Mouse (Mus musculus): ENCODE measurements at regions not wholly inside any gene's neighbourhood (a gene's known extent, or its start where the extent isn't known, plus 50 kb on each side); places are given as distances from the start of the nearest gene placed in this dataset.

DNA sequence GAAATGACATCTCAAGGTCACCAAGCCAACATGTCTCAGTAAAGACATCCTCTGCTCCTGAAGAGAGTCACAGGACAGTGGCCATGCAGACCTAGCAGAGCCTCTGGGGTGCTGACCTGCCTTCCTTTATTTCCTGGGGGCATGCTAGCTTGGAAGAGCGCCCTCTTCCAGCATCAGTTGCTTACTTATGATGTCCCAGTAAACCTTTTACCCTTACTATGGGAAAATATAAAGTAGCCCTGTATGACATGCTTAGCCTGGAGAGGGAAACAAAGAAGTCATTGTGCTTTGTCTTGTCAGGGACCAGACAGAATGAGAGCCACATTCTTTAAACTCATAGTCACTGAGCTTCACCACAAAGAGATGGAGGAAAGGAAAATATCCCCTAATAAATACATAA is 82.9 kb downstream of the Postn start:
- no peak for DNase-seq (ENCODE audit: low spot score in 2 of 2)

DNA sequence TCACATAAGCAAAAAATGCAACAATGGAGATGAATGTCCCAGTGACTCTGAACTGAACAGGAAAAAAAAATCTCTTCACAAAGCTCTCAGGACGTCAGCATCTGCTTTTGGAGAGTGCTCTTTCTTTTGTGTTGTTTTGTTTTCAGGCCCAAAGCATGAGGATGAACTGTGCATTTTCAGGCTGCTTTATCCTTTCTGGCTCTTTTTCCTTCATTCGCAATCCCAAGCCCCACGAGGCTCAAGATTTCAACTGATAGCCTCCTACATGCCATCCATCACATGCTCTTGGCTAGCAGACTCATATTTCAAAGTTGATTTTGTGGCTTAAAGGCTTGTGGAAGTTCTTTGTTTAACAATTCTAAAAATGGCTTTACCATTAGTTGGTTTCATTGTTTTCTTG is 86.0 kb downstream of the Postn start:
- DNase-seq (ENCODE audit: low spot score in 2 of 2) = no peak

DNA sequence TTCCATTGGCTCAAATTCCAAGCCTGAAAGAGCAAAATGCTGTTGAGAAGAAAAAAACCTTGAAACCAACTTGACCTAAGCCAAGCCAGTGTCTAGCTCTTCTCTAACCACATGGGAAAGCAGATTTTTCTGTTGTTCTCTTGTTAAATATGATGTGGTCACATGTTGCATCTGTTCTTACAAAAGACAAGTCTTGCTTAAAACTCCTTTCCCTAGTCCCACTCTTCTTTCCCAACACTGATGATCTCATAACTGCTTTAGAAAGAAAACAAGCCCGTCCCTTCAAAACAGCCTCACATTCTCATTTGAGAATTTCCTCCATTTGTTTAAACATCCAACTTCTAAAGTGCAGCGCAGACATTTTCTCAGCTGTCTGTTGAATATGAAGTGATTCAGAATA is 96.5 kb downstream of the Postn start:
- no peak for DNase-seq (ENCODE audit: low spot score in 2 of 2)

DNA sequence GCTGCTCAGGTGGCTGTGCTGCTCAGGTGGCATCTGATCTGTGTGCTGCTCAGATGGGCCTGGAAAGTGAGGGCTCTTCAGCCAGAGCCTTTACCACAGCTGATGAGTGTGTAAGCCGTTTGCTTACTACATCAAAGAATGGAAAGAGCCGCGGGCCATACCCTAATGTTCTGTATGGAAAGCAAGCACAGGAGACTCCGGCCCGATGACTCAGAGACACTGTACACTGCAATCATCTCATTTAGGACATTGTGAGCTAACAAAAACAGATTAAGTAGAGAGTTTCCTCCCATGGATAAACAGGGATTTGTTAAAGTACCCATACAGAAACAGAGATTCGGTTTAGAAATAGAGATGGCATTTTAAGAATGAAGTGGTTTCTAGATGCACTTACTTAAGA is 100.5 kb downstream of the Postn start:
- DNase-seq (ENCODE audit: low spot score in 2 of 2) = no peak

DNA sequence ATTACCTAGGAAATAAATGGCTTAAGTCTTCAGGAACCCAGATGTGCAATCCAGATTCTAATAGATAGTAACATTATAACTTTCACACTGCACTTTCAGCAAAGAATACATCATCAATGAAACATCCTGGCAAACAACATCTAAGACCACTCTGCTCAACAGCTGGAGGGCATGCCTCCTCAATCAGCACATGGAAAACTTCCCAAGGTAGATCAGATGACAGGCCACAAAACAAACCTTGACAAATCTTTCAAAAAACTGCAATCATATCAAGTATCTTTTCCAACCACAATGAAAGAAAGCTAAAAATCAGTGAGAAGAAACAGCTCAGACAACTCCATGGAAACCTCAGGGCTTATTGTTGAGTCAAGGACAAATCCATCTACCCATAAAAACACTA is 105.2 kb downstream of the Postn start:
- DNase-seq (ENCODE audit: low spot score in 2 of 2) = no peak

DNA sequence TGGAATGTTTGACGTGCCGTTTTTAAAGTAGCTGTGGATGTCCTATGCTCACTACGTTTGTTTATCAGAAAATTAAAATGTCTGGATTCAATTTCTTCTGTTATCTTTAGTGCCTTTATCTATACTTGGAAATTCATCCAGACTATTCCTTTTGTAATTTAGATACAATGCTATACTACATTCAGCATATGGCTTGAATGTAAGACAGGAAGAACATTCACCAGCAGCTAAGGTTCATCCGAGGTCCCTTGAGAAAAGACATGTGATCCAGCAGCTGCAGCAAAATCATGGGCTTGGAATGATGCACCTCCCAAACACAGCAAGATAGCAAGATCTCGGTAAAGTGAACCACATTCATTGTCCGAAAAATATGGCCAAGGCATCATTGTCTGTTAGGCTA is 113.3 kb downstream of the Postn start:
- peak in 1 of 2 experiments; percentile 32 for DNase-seq (ENCODE audit: low spot score in 2 of 2)

DNA sequence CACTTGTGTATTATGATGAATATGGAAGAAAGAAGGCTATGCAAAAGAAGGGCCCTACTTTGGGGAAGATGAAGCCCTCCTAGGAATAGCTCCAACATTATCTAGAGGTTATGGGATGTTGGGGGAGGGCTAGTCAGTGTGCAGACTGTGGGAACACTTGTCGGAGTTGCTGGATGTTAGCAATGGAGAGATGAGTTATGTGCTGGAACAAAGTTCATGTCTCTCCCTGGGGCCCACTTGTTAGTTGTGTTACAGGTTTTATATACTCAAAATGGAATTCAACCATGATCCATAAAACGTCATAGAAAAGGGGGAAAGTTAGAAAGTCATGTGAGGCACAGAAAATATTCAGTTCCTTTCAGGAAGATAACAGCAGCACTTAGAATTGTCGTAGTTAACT is 115.0 kb downstream of the Postn start:
- DNase-seq (ENCODE audit: low spot score in 2 of 2) = no peak

DNA sequence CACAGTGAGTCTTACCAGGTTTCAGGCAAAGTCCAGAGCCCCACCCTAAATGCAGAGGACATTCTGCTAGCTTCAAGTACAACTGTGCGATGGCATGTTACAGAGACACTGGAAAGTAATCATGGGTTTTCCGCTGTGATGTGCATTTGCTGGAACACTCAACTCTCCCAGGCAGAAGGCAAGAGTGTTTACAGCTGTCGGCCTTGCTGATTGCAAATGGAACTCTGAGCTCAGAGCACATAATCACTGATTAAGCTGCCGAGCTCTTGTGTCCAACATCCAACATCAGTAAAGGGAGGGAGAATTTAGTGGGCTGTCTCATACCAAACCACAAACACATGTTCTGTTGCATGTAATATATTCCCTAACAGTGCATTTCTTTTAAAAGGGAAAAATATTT is 117.1 kb downstream of the Postn start:
- no peak for DNase-seq (ENCODE audit: low spot score in 2 of 2)

DNA sequence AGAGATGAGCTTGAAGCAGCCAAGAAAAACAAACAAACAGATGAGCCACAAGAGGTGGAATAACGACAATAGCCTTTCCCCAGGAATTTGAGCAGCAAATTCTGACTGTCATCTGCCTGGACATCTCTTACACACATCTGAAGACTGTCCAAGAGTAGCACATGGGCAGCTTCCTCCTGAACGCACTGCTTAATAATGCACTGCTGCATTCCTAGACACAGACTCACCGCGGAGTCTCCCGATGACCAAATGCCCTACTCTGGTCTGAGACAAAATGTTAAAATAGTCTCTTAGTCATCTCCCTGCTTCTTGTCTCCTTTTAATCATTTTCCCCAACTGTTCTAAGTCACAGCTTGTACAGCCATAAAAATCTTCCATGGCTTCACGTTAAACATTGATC is 119.3 kb downstream of the Postn start:
- no peak for DNase-seq (ENCODE audit: low spot score in 2 of 2)

DNA sequence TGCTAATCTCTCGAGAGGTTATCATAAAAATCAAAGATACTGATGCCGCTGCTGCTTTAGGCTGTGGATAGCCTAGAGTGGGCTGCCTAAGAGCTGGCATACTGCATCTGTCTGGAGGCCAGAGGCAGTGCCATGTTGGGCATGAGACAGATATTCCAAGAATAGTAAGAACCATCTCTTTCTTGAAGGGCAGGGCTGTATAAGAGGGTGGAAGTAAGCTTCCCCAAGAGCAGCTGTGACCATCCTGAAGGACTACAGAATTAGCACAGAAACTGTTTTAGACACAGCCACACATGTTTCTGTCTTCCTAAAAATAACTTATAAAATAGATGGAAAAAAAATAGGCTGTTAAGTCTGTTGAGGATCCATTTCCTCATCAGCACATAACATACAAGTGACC is 126.4 kb downstream of the Postn start:
- peak in 1 of 2 experiments; percentile 31 for DNase-seq (ENCODE audit: low spot score in 2 of 2)

DNA sequence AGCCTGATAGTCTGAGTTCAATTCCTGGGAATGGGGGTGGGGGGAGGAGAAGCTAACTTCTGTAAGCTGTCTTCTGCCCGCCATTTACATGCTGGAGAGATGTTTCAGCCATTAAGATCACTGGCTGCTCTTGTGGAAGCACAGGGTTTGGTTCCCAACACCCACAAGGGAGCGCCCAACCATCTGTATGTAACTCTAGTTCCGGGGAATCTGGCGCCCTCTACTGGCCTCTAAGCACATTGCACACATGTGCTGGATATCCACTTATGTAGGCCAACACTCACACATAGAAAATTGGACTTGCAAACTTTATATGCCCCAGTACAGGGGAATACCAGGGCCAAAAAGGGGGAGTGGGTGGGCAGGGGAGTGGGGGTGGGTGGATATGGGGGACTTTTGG is 126.9 kb downstream of the Postn start:
- DNase-seq (ENCODE audit: low spot score in 2 of 2) = no peak

DNA sequence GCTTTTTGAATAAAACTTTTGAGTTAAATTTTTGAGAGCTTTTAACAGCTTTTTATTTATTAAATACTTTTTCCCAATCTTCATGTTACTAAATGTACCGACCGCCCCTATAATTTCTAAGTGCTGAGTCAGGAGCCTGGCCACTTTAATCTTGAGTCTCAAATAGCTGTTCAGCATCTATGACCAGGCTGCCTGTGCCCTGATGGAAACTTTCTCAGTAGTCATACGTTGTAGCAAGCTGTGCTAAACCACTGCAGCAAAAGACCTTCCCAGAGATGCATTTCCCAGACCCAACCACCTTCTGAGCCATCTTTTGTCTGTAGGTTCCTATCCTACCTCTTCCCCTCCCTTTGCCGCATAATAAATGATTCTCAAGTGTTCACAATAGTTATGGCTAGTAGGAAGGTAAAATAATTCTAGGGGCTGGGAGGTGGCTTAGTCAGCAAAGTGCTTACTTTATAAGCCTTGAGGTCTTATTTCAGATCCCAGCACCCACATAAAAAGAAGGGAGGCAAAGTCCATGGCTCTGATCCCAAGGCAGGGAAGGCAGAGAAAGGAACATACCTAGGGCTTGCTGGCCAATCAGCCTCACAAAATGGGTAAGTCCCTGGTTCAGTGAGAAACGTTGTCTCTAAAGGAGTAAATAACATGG is 129.5 kb downstream of the Postn start:
- DNase-seq (ENCODE audit: low spot score in 2 of 2) = no peak

DNA sequence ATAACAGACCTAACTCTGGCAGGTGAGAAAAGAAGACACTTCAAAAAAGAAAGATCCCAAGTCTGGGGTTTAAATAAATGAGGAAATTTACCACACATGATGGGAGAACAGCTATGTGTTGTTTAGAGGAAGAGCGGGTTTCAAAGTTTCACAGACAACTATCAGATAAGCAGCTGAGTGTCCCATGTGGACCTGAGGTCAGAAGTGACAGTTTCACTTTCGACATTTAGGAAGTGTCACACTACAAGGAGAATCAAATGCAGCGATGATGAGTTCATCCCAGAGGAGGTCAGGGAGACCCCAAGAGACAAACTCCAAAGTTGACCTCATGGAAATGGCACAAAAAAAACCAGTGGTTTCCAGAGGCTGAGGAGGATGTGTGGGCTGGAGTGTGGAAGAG is 132.7 kb downstream of the Postn start:
- no peak for DNase-seq (ENCODE audit: low spot score in 2 of 2)

DNA sequence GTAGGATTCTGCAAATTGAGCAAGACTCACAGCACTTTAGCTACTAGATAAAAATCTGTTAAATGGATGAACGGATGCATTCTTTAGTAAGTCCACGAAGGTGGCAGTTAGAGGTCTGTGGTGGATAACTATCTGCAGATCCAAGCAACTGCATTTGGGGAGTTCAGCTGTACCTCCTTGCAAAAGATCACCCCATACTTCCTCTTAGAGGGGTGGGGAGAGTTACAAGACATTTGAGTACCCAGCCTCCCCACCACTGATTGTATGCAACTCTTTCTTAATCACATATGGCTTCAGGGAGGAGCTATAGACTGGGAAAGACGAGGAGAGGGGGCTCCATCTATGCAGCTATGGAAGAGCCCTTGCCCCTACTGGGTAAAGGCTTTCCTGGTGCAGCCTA is 144.1 kb downstream of the Postn start:
- no peak for DNase-seq (ENCODE audit: low spot score in 2 of 2)

DNA sequence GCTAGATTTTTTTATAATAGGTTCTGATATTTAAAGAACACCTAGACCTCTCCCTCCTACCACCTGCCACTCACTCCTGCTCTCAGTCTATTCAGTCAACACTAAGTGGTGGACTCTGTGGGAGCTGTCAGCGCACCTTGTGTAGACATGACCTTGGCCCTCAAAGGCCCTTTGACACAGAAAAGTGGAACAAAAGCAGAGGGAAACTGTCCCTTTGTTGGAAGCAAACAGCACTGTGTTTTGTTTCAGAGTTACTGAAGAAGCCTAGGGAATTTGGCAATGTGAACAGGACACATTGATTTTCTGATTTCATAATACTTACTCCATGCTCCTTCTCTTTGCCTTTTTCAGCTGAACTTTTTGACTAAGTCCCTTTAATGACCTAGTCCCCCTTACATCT is 146.7 kb downstream of the Postn start:
- no peak for DNase-seq (ENCODE audit: low spot score in 2 of 2)

DNA sequence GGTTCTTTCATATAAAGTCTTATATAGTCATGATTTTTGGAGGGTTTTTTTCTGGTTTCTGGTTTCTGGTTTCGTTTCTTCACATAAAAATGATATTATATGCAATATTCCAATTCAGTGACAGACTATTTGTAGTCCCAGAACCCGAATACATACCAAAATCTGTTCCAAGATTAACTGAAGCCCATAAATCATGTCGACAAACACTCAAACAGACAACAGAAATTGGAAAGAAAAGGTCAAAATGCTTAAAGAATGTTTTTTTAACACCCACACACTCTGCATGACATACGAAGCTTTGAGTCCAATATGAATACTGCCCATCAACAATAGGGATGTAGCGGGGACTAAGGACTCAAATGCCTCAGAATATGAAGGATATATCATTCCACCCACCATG is 148.0 kb downstream of the Postn start:
- DNase-seq (ENCODE audit: low spot score in 2 of 2) = no peak

DNA sequence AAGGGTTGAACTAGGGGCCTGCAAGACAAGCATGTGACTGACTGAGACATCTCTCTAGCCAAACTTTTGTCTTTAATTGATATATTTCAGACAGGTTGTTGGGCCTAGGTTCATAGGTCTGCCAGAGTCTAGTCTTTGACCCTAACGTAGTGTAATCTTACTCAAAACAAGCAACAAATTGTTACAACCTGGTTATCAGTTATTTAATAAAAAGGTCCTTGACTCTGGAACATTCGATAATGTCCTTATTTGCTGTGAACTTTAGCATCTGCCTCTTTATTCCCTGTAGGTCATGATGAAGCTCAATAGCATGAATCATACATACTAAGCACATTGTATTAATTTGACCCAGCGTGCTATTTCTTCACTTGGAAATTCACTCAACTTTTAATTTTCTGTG is 156.3 kb downstream of the Postn start:
- no peak for DNase-seq (ENCODE audit: low spot score in 2 of 2)

DNA sequence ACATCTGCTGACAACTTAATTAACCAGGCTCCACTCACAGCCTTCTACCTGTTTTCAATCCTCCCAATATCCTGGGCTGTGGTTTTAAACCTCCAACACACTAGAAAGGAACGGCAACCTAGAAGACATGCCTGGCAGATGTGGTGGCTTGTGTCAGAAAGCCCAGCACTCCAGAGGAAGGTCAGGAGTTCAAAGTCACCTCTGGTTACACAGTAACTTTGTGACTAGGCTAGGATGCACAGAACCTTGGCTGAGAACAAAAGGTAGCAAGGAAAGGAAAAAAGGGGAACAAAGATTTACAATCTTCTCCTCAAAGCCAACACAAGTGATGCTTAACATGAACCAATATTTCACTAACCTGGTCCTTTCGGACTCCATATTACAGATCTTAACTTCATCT is 161.8 kb downstream of the Postn start:
- DNase-seq (ENCODE audit: low spot score in 2 of 2) = no peak

DNA sequence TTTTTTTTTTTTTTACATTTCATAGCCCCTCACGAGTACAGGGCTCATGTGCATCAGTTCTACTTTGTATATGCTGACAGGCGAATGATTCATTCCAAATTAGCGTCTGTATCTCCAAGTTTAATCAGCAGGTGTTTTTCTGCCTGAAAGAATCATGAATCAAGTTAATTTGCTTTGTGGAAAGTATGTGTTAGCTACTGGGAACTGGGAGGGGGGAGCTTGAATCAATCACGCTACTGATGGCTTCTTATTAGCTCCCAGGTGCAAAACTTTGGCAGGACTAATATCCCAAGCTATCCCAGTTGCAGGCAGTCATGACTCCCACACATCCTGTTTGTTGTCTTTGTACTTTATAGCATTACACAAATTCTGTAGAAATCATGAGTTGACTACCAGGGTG is 165.7 kb downstream of the Postn start:
- DNase-seq (ENCODE audit: low spot score in 2 of 2) = no peak

DNA sequence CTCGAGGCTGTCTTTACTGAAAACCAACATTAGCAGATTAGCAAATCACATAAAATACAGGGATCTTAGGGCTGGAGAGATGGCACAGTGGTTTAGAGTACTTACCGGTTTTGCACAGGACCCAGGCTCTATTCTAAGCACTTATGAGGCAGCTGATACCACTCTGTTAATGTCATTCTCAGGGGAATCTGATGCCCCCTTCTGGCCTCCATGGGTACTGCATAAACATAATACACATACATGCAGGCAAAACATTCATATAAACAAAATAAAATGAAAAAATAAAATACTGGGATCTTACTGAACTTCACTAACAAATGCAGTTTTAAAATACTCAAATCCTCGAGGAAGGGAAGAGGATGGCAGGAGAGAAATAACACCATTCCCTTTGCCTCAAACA is 164.3 kb upstream of the Supt20 start:
- DNase-seq (ENCODE audit: low spot score in 2 of 2) = no peak

DNA sequence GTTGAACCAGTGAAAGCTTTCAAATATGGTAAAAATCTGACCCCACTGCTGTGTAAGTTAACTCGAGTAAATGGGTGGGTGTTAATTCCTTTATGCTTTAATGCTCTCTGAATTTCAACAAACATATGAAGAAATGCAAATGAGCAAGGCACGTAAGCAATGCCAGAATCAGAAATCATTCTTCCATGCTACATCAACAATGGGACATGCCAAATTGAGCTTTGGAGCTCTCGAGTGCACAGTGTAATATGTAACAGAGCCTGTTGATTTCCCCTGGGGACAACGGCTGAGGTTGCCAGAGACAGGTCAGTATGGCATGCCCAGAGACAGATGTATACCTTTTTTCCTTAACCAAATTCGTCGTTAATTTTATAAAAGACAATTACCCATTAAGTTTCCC is 162.4 kb upstream of the Supt20 start:
- no peak for DNase-seq (ENCODE audit: low spot score in 2 of 2)

DNA sequence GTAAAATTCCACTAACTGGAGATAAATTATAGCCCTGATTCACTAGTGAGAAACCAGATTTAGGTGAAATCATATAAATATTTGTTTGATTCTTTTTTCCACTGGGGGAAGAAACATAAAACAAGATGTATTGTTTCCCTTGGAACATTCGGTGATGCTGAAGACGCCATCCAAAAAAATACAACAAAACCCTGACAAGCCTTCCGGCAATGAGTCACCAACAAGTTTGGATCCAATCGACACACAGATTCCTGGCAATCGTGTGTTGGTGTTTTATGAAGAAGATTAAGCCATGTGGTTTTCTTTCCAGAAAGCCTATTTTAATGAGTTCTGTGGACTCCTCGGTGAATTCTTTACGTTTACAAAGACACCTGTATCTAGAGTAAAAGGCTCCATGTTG is 157.2 kb upstream of the Supt20 start:
- no peak for DNase-seq (ENCODE audit: low spot score in 2 of 2)

DNA sequence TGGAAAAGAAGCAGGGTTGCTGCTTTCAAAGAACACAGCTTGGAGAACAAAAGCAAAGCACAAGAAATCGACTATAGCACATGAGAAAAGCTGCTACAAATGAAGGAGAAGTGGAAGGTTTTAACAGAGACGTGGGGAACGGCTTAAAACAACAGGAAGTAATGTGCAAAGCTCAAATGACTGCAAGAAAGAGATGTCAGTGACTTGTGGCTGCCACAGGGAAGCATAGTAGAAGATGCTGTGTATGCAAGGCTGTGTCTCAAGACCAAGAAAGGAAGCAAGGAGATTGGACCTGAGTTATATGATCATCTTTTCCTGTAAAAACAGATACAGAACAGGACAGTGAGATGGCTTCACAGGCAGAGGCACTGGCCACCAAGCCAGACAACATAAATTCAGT is 154.6 kb upstream of the Supt20 start:
- DNase-seq (ENCODE audit: low spot score in 2 of 2) = no peak

DNA sequence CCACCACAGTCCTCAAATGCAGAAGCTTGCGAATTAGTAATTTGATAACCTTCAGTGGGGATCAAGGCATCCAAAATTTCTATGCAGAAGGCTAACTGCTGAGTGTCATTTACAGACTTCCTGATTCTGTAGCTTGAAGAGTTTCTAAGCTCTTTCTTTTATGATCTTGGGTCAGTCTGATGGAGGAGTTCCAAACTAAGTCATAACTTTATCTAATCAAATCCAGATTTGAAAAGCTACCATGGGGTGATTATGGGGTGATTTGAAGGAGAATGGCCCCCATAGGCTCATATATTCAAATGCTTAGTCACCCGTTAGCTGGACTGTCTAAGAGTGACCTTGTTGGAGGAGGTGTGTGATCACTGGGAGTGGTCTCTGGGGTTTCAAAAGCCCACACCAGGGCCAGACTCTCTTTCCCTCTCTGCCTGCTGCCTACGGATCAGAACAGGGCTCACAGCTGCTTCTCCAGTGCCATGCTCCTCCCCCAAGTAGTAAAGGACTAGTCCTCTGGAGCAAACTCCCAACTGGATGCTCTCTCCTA is 152.0 kb upstream of the Supt20 start:
- DNase-seq (ENCODE audit: low spot score in 2 of 2) = no peak

Measured in right cerebral cortex, postnatal 10 days (tissue).